Mouse (Mus musculus) myocyte (in vitro differentiated cells): ENCODE results near the gene Npffr2.

ENCODE experiments used
- CEBPB ChIP-seq: IDR thresholded peaks from 2 replicates; pipeline ENCODE4 v1.6.1; 2011; ENCODE audit warnings: mild to moderate bottlenecking, moderate library complexity; ENCODE audit not compliant: poor library complexity, insufficient read depth, severe bottlenecking
- E2F4 ChIP-seq: IDR thresholded peaks from one replicate; pipeline ENCODE4 v1.6.1; 2011; ENCODE audit warnings: mild to moderate bottlenecking, control low read depth, moderate library complexity; ENCODE audit not compliant: insufficient read depth
- MAX ChIP-seq: IDR thresholded peaks from one replicate; pipeline ENCODE4 v1.6.1; 2011; ENCODE audit warnings: low read depth, mild to moderate bottlenecking, control low read depth
- MYOG ChIP-seq, 3 experiments: IDR thresholded peaks; one replicate each; pipeline ENCODE4 v1.6.1; 2011; ENCODE audit warnings: control low read depth in 2 of 3, low read depth in 2 of 3, mild to moderate bottlenecking in 2 of 3; ENCODE audit not compliant: insufficient read length in 2 of 3, control insufficient read depth in 1 of 3, insufficient read depth in 1 of 3
- POLR2A ChIP-seq: IDR thresholded peaks from one replicate; pipeline ENCODE4 v1.6.1; 2011; ENCODE audit warnings: low read depth, mild to moderate bottlenecking, control low read depth, moderate library complexity; ENCODE audit not compliant: insufficient read length
- REST ChIP-seq: IDR thresholded peaks from one replicate; pipeline ENCODE4 v1.6.1; 2011; ENCODE audit warnings: mild to moderate bottlenecking, control low read depth, moderate library complexity; ENCODE audit not compliant: insufficient read depth, insufficient read length
- TCF3 ChIP-seq: IDR thresholded peaks from one replicate; pipeline ENCODE4 v1.6.1; 2011; ENCODE audit warnings: low read depth, control low read depth; ENCODE audit not compliant: insufficient read length
- USF1 ChIP-seq: IDR thresholded peaks from one replicate; pipeline ENCODE4 v1.6.1; 2011; ENCODE audit warnings: low read depth, mild to moderate bottlenecking, control low read depth, moderate library complexity

DNA sequence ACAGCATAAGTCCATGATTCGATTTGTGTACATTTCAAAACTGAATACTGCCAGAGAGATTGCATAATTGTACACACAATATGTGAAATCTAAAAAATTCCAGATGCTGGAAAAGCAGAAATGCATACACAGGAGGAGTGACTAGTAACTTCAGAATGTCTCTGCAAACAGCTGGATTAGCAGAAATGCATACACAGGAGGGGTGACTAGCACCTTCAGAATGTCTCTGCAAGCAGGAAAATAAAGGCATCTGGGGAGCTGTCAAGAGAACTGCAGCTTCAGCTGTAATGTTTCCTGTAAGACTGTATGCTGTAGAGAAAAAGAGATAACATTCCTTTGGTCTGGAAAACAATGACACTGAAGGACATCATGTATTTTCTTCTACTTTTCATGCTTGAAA lies 51.4 kb downstream of the Npffr2 start:
- TF ChIP-seq POLR2A (no peak), MYOG (IDR thresholded peaks at IDR 0.05; ENCODE audit: control insufficient read depth in 1 of 3, insufficient read depth in 1 of 3, insufficient read length in 2 of 3, low read depth in 2 of 3) (no peak), USF1 (no peak), TCF3 (no peak), CEBPB (no peak), MAX (no peak), E2F4 (no peak), REST (no peak)
